Mouse (Mus musculus) right cerebral cortex, postnatal 14 days (tissue): Measurements from ENCODE around the gene Nsd1.

Experiments
- DNase-seq: peaks from one replicate; pipeline ENCODE4 v3.0.0; 2022

Gene Nsd1

GRCm38 (mm10) chr13:55330567-55331400, 121.2 kb downstream of the Nsd1 start:
- DNase-seq = no peak

GRCm38 (mm10) chr13:55332331-55332730, 122.7 kb downstream of the Nsd1 start:
- no peak for DNase-seq

- no peak for DNase-seq
Measured at GRCm38 (mm10) chr13:55335701-55336100, 126.1 kb downstream of the Nsd1 start.

- DNase-seq = no peak
Measured at GRCm38 (mm10) chr13:55337341-55337975, 127.9 kb downstream of the Nsd1 start.

GRCm38 (mm10) chr13:55338131-55339054, 128.8 kb downstream of the Nsd1 start:
- DNase-seq = no peak

GRCm38 (mm10) chr13:55339259-55339658, 129.7 kb downstream of the Nsd1 start:
- no peak for DNase-seq

GRCm38 (mm10) chr13:55342469-55342868, 132.9 kb downstream of the Nsd1 start:
- DNase-seq = no peak

GRCm38 (mm10) chr13:55344286-55344685, 134.7 kb downstream of the Nsd1 start:
- DNase-seq = no peak

GRCm38 (mm10) chr13:55346745-55347144, 137.2 kb downstream of the Nsd1 start:
- no peak for DNase-seq

- DNase-seq = no peak
Measured at GRCm38 (mm10) chr13:55361145-55361544, 151.6 kb downstream of the Nsd1 start.

GRCm38 (mm10) chr13:55361974-55362452, 152.4 kb downstream of the Nsd1 start:
- DNase-seq = no peak

GRCm38 (mm10) chr13:55362453-55363060, 153.0 kb downstream of the Nsd1 start, which contains the start of gene Lman2:
TSS of gene Lman2 (minus strand) at chr13:55362783.
- DNase-seq = peak; percentile 94
